Mouse (Mus musculus) thymus, adult 2 months (tissue): ENCODE results near the gene Tmem132b. TPM values are rescaled to one million over a fixed set of nuclear protein-coding genes. Genes with fewer than 3 reads are reported as not detected.
"Not testable (repeated sequence)": the region's sequence is repeated elsewhere in the genome, so short reads cannot be mapped to it uniquely, and the experiment has no call there.

Source experiments
- DNase-seq: peaks from one replicate; pipeline ENCODE4 v3.0.0; 2021
- H3K27ac ChIP-seq: fragments of 200-500 bp; 2 replicates; pipeline ENCODE4 v1.5.1; 2012; ENCODE audit warnings: low read length, control low read depth; ENCODE audit not compliant: control insufficient read depth, insufficient read depth
- H3K27me3 ChIP-seq: fragments of 200-500 bp; 2 replicates; pipeline ENCODE4 v1.6.1; 2012; ENCODE audit warnings: mild to moderate bottlenecking, low read length, moderate library complexity, mixed read lengths; ENCODE audit not compliant: control insufficient read depth, insufficient read depth
- H3K36me3 ChIP-seq: fragments of 200-500 bp; 2 replicates; pipeline ENCODE4 v1.6.1; 2012; ENCODE audit warnings: mild to moderate bottlenecking, low read length, moderate library complexity; ENCODE audit not compliant: control insufficient read depth, insufficient read depth
- H3K4me1 ChIP-seq: fragments of 200-500 bp; replicated peaks from 2 replicates; pipeline ENCODE4 v1.6.1; 2012; ENCODE audit warnings: low read length; ENCODE audit not compliant: control insufficient read depth, insufficient read depth
- H3K4me3 ChIP-seq: fragments of 200-500 bp; 2 replicates; pipeline ENCODE4 v1.5.1; 2012; ENCODE audit warnings: mild to moderate bottlenecking, low read length, control low read depth, moderate library complexity; ENCODE audit not compliant: control insufficient read depth, insufficient read depth
- CTCF ChIP-seq: fragments of 200-500 bp; IDR thresholded peaks from 2 replicates; pipeline ENCODE4 v1.5.1; 2012; ENCODE audit warnings: mild to moderate bottlenecking, control low read depth, low read length, moderate library complexity, borderline replicate concordance; ENCODE audit not compliant: control insufficient read depth, poor library complexity, insufficient read depth; ENCODE audit errors: extremely low read depth
- POLR2A ChIP-seq: fragments of 200-500 bp; IDR thresholded peaks from 2 replicates; pipeline ENCODE4 v1.6.1; 2012; ENCODE audit warnings: mild to moderate bottlenecking, low read length, control low read depth, moderate library complexity; ENCODE audit not compliant: control insufficient read depth, poor library complexity, insufficient read depth; ENCODE audit errors: extremely low read depth
- WGBS: fragments of 180-500 bp; shearing (Covaris S2); methylation state at CpG from one replicate; pipeline ENCODE4 v1.1.7; 2018; 5-methylcytosine and 5-hydroxymethylcytosine counted together
- polyA plus RNA-seq: library from polyadenylated mRNA; depleted of rRNA; stranded (reverse); fragments of >200 nt; gene quantifications from 2 replicates; pipeline ENCODE4 v1.2.3, GENCODE M21; 2012

The Tmem132b gene
- polyA plus RNA-seq, 1 experiment, result 0.15 TPM

DNA sequence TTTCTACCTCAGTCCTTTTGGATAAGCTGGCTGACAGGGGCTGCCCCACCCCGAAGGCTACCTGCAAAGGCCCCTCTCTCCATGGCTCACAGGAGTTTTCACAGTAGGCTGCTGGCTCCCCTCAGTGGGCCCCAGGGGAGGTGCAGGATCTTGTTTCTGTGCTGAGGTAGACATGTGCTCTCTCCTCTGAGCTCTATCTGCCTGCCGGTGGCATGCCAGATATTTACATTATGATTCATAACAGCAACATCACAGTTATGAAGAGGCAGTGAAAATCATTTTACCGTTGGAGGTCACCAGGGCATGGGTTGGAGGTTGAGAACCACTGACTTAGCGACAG is 43.5 kb upstream of the Tmem132b start:
- 84% methylated on average over 4 of the region's 4 CpGs for WGBS
- H3K27me3 ChIP-seq, result no peaks in the 10 kb centered on the region
- H3K4me3 ChIP-seq, result no peak overlapping the region
- no peak overlapping the region for H3K27ac ChIP-seq
- DNase-seq, result no peak
- TF ChIP-seq CTCF, result no peak
- no peak for TF ChIP-seq POLR2A
- H3K36me3 ChIP-seq, result peaks cover 10% of the 10 kb centered on the region
- peaks cover 6% of the 10 kb centered on the region for H3K4me1 ChIP-seq

DNA sequence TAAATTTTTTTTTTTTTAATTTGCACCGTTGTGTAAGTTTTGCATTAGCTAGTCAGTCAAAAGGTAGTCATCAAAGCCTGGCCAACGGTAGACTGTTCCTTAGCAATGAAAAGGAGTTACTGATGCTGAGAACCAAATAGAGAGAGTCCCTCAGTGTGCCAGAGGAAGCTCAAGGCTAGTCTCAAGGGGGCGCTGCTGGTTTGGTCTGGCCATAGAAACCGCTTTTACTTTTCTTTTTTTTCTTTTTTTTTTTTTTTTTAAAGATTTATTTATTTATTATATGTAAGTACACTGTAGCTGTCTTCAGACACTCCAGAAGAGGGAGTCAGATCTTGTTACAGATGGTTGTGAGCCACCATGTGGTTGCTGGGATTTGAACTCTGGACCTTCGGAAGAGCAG is 42.6 kb upstream of the Tmem132b start:
- H3K27me3 ChIP-seq, H3K27ac ChIP-seq, H3K4me1 ChIP-seq, H3K36me3 ChIP-seq, H3K4me3 ChIP-seq: not testable (repeated sequence)
- peak; percentile 42 for DNase-seq
- WGBS, result 85% methylated on average over 5 of the region's 5 CpGs

DNA sequence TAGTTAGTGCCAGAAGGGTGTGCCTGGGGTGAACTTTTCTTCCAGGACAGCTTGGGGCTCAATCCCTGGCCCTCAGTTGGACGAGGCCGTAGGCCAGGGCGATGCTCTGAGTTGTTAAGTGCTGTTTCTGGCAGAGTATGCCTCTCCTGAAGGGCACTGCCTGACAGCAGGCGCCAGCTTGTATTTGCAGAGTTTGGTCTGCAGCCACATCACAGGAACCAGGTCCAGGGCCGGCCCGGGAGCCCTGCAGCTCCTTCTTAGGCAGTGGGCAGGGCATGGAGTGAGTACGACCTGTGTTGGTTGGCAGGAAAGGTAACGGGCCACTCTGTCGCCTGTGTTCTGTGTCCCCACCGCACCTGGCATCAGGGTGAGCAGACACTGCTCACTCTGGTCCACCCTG is 40.5 kb upstream of the Tmem132b start:
- Histone ChIP-seq H3K4me1 (peaks cover 6% of the 10 kb centered on the region), H3K27ac (no peak overlapping the region), H3K27me3 (no peaks in the 10 kb centered on the region), H3K4me3 (no peak overlapping the region), H3K36me3 (0 out of 2 replicates have a peak, but pooled peaks cover 5% of the 10 kb centered on the region)
- DNase-seq, result no peak
- 0 out of 2 replicates have a peak, but pooled peaks have one; percentile 12 for TF ChIP-seq POLR2A
- TF ChIP-seq CTCF, result no peak
- 97% methylated on average over 10 of the region's 10 CpGs for WGBS

DNA sequence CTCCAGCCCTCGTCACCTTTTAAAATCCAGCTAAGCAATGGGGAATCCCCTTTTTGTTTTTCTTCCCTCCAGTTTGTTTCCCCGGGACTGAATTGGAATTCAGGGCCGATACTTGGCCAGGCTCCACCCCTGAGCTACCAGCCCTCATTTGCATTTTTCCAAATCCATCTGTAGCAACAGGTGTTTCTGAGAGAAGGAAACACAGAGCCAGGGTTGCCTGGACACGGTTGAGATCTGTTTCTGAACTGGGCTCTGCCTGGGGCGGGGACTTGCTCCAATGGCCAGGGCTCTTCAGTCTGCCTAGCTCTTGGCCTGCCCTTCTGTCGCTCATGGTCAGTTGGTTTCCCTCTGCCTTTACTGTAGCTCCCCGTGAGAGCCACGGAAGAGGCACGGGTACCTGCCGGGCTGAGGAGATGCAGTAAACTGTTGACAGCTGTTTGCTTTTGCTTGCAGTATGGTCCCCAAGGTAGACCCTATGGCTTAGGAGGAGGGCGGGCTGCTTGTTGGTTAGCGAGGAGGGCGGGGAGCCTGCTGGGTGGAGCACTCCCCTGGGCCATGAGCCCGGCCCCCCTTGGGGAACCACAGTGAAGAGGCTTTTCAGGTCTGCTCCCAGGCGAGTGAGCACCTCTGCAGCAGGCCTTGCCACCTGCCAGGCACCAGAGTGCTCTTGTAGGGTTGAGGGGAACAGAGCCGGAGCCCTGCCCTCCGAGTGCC is 39.0 kb upstream of the Tmem132b start:
- DNase-seq, result no peak
- TF ChIP-seq CTCF, result no peak
- TF ChIP-seq POLR2A, result no peak
- Histone ChIP-seq H3K27ac (no peak overlapping the region), H3K36me3 (0 out of 2 replicates have a peak, but pooled peaks cover 5% of the 10 kb centered on the region), H3K4me3 (no peak overlapping the region), H3K27me3 (no peaks in the 10 kb centered on the region), H3K4me1 (peaks cover 6% of the 10 kb centered on the region)
- WGBS, result 92% methylated on average over 17 of the region's 17 CpGs

DNA sequence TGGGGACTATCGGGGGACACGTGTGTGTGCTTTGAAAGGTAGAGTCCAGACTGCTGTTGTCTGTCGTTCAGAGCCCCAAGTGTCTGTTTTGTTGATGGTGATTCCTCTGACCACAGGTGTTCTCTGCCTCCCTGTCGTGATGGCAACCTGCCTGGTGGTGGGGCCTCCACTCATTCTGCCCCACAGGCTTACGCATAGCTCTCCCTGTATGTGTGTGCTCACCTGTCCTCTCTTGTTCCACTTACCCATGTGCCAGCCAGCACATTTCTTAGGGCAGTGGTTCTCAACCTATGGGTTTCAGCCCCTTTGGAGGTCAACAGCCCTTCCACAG is 38.5 kb upstream of the Tmem132b start:
- Histone ChIP-seq H3K36me3 (0 out of 2 replicates have a peak, but pooled peaks cover 5% of the 10 kb centered on the region), H3K27me3 (no peaks in the 10 kb centered on the region), H3K4me3 (no peak overlapping the region), H3K27ac (no peak overlapping the region), H3K4me1 (peaks cover 6% of the 10 kb centered on the region)
- DNase-seq, result no peak
- TF ChIP-seq CTCF, result no peak
- TF ChIP-seq POLR2A, result no peak
- WGBS, result 89% methylated on average over 5 of the region's 5 CpGs

DNA sequence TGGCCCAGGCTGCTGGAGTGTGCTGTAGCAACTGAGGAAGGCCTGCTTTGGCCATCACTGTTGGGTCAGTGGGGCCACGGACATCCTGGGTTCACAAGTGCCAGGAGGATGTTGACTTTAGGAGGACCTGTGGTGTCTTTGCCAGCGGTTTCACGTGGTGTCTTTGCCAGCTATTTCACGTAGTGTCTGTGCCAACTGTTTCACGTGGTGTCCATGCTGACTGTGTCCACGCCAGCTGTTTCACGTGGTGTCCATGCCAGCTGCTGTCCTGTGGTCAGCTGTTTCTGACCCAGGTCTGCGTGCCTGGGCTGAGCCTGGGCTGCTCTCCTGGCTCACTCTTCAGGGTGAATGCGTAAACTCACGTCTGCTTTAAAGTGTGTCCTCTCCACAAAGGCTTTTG is 35.9 kb upstream of the Tmem132b start:
- WGBS, result 94% methylated on average over 10 of the region's 10 CpGs
- TF ChIP-seq CTCF, result no peak
- no peak for TF ChIP-seq POLR2A
- Histone ChIP-seq H3K4me3 (no peak overlapping the region), H3K4me1 (peaks cover 20% of the 10 kb centered on the region), H3K36me3 (no peaks in the 10 kb centered on the region), H3K27me3 (no peaks in the 10 kb centered on the region), H3K27ac (no peak overlapping the region)
- DNase-seq, result no peak
